Mouse (Mus musculus) stomach, embryonic 16.5 days (tissue): Measurements from ENCODE around the gene Mrgprh. TPM values are rescaled to one million over a fixed set of nuclear protein-coding genes. Genes with fewer than 3 reads are reported as not detected.

ENCODE experiments used
- ATAC-seq: fragments of 200-750 bp; cut with Nextera tagmentation; 2 replicates; pipeline ENCODE4 v1.8.0; 2017; ENCODE audit warnings: moderate number of reproducible peaks, moderate TSS enrichment; ENCODE audit not compliant: insufficient read depth, low FRiP score
- H3K27ac ChIP-seq: fragments of 300-500 bp; sonication (generic); 2 replicates; pipeline ENCODE4 v1.5.1; 2014; ENCODE audit warnings: low read length
- H3K27me3 ChIP-seq: fragments of 300-500 bp; sonication (generic); 2 replicates; pipeline ENCODE4 v1.6.1; 2014; ENCODE audit warnings: low read length, control low read depth, mixed read lengths; ENCODE audit not compliant: control insufficient read depth, insufficient read depth
- H3K36me3 ChIP-seq: fragments of 300-500 bp; sonication (generic); 2 replicates; pipeline ENCODE4 v1.6.1; 2014; ENCODE audit warnings: low read length; ENCODE audit not compliant: control insufficient read depth, insufficient read depth
- H3K4me1 ChIP-seq: fragments of 300-500 bp; sonication (generic); 2 replicates; pipeline ENCODE4 v1.6.1; 2014; ENCODE audit warnings: low read length, control low read depth, mixed read lengths; ENCODE audit not compliant: control insufficient read depth, insufficient read depth
- H3K4me2 ChIP-seq: fragments of 300-500 bp; sonication (generic); 2 replicates; pipeline ENCODE4 v1.6.1; 2014; ENCODE audit warnings: low read depth, low read length, mixed read lengths
- H3K4me3 ChIP-seq: fragments of 300-500 bp; sonication (generic); replicated peaks from 2 replicates; pipeline ENCODE4 v1.5.1; 2014; ENCODE audit warnings: mild to moderate bottlenecking, low read length
- H3K9ac ChIP-seq: fragments of 300-500 bp; sonication (generic); 2 replicates; pipeline ENCODE4 v1.6.1; 2014; ENCODE audit warnings: low read length
- H3K9me3 ChIP-seq: fragments of 300-500 bp; sonication (generic); replicated peaks from 2 replicates; pipeline ENCODE4 v1.6.1; 2016; ENCODE audit warnings: low read length, control low read depth; ENCODE audit not compliant: control insufficient read depth
- WGBS: fragments of 180-500 bp; shearing (Covaris S2); extraction: QIAGEN DNeasy Blood & Tissue Kit; methylation state at CpG from one replicate; pipeline ENCODE4 v1.1.7; 2014; 5-methylcytosine and 5-hydroxymethylcytosine counted together
- microRNA-seq: library from miRNA; unstranded; fragments of <30 nt; microRNA quantifications from one replicate; pipeline ENCODE4, GENCODE M21; 2016
- polyA plus RNA-seq: library from polyadenylated mRNA; unstranded; fragments of >200 nt; fragmentation: Nextera tagmentation; extraction: Ambion mirVana; gene quantifications from 2 replicates; pipeline ENCODE4 v1.2.1, GENCODE M21; 2015

The Mrgprh gene
- polyA plus RNA-seq, 1 experiment from 2014 or later, result 0.09 TPM

- Histone ChIP-seq H3K4me3 (peak overlapping the region; percentile 99), H3K9me3 (no peaks in the 10 kb centered on the region), H3K4me2 (peak overlapping the region; percentile 81), H3K9ac (peak overlapping the region; percentile 99), H3K36me3 (peaks cover 33% of the 10 kb centered on the region), H3K27ac (peak overlapping the region; percentile 95), H3K4me1 (peaks cover 8% of the 10 kb centered on the region; the same call in 1 of the 2 replicates), H3K27me3 (no peaks in the 10 kb centered on the region)
- ATAC-seq, result peak; percentile 63
- WGBS, result under 1% methylated on average over 40 of the region's 40 CpGs
Measured at GRCm38 (mm10) chr17:12916588-12917380, 41.0 kb downstream of the Mrgprh start.

GRCm38 (mm10) chr17:12921073-12921472 is 45.2 kb downstream of the Mrgprh start:
- H3K9me3 ChIP-seq, result no peaks in the 10 kb centered on the region
- peaks cover 5% of the 10 kb centered on the region; the same call in 1 of the 2 replicates for H3K4me1 ChIP-seq
- peaks cover 50% of the 10 kb centered on the region for H3K36me3 ChIP-seq
- no peak overlapping the region for H3K9ac ChIP-seq
- no peak overlapping the region for H3K27ac ChIP-seq
- no peak for ATAC-seq
- 86% methylated on average over 1 of the region's 1 CpGs for WGBS
- H3K4me3 ChIP-seq, result no peak overlapping the region
- H3K4me2 ChIP-seq, result no peak overlapping the region
- no peaks in the 10 kb centered on the region for H3K27me3 ChIP-seq

GRCm38 (mm10) chr17:12925001-12925400 is 49.2 kb downstream of the Mrgprh start:
- no peak overlapping the region for H3K4me3 ChIP-seq
- no peaks in the 10 kb centered on the region for H3K27me3 ChIP-seq
- H3K9me3 ChIP-seq, result no peaks in the 10 kb centered on the region
- ATAC-seq, result no peak
- H3K9ac ChIP-seq, result no peak overlapping the region
- 87% methylated on average over 3 of the region's 3 CpGs for WGBS
- H3K27ac ChIP-seq, result no peak overlapping the region
- H3K4me2 ChIP-seq, result no peak overlapping the region
- H3K4me1 ChIP-seq, result no peaks in the 10 kb centered on the region
- peaks cover 43% of the 10 kb centered on the region for H3K36me3 ChIP-seq

GRCm38 (mm10) chr17:12925703-12926180 is 49.9 kb downstream of the Mrgprh start:
- Histone ChIP-seq H3K4me2 (no peak overlapping the region), H3K36me3 (peaks cover 36% of the 10 kb centered on the region), H3K27me3 (no peaks in the 10 kb centered on the region), H3K4me1 (no peaks in the 10 kb centered on the region), H3K9me3 (no peaks in the 10 kb centered on the region), H3K27ac (no peak overlapping the region), H3K9ac (no peak overlapping the region), H3K4me3 (no peak overlapping the region)
- WGBS, result 85% methylated on average over 8 of the region's 8 CpGs
- no peak for ATAC-seq

Small RNAs within 50 kb of the gene (microRNA-seq; reads per million reads assigned to microRNA genes)
- not detected for gene Gm24085

Other genes starting within 250 kb of the Mrgprh start
- gene Slc22a1, start 200.2 kb upstream of the Mrgprh start, polyA plus RNA-seq, result 0.96 and 1.2 TPM in 2 replicates
- gene Igf2r, start 106.4 kb upstream of the Mrgprh start, polyA plus RNA-seq, result 38.6 and 39.3 TPM in 2 replicates
- 0.84 and 0.89 TPM in 2 replicates for gene Mas1, start 7.9 kb upstream of the Mrgprh start, polyA plus RNA-seq
- 0.42 and 1.1 TPM in 2 replicates for gene Pnldc1, start 34.2 kb downstream of the Mrgprh start, polyA plus RNA-seq
- gene Tcp1, start 39.7 kb downstream of the Mrgprh start, polyA plus RNA-seq, result 347 and 392 TPM in 2 replicates
- gene Mrpl18, start 40.3 kb downstream of the Mrgprh start, polyA plus RNA-seq, result 120 and 141 TPM in 2 replicates
- gene Acat3, start 64.6 kb downstream of the Mrgprh start, polyA plus RNA-seq, result 1.2 and 1.5 TPM in 2 replicates
- gene Acat2, start 84.7 kb downstream of the Mrgprh start, polyA plus RNA-seq, result 137 TPM in 2 replicates
- gene Wtap, start 118.1 kb downstream of the Mrgprh start, polyA plus RNA-seq, result 101 and 105 TPM in 2 replicates
- 125 and 130 TPM in 2 replicates for gene Sod2, start 130.8 kb downstream of the Mrgprh start, polyA plus RNA-seq
- not detected in 2 replicates for gene Gpr31b, start 176.3 kb downstream of the Mrgprh start, polyA plus RNA-seq
- gene Tcp10b, start 185.1 kb downstream of the Mrgprh start, polyA plus RNA-seq, result 0.15 TPM in 1 of 2 replicates, not detected in the other